Mouse (Mus musculus) ES-E14 (cell line): ENCODE results near the gene AU040320.

Experiments used
- CHD2 ChIP-seq: IDR thresholded peaks from 2 replicates; pipeline ENCODE4 v1.6.1; 2014; ENCODE audit warnings: mild to moderate bottlenecking, low read depth, low read length, inconsistent platforms
- HCFC1 ChIP-seq: IDR thresholded peaks from 2 replicates; pipeline ENCODE4 v1.6.1; 2012; ENCODE audit warnings: low read length, inconsistent platforms, borderline replicate concordance; ENCODE audit not compliant: insufficient read depth
- MAFK ChIP-seq: IDR thresholded peaks from 2 replicates; pipeline ENCODE4 v1.6.1; 2014; ENCODE audit warnings: mild to moderate bottlenecking, low read depth, low read length, inconsistent platforms; ENCODE audit not compliant: insufficient read depth
- ZC3H11A ChIP-seq: IDR thresholded peaks from 2 replicates; pipeline ENCODE4 v1.6.1; 2012; ENCODE audit warnings: low read depth, mild to moderate bottlenecking, inconsistent platforms, low read length, borderline replicate concordance

- TF ChIP-seq ZC3H11A (no peak), CHD2 (no peak), MAFK (no peak), HCFC1 (no peak)
Observed at GRCm38 (mm10) chr4:126845664-126846063, 92.3 kb downstream of the AU040320 start.
